Mouse (Mus musculus): ENCODE measurements around the gene Bcdin3d. TPM values are rescaled to one million over a fixed set of nuclear protein-coding genes. Genes with fewer than 3 reads are reported as not detected.

The Bcdin3d gene
- polyA plus RNA-seq, 1 experiment from 2014 or later = 15.0 TPM

DNA sequence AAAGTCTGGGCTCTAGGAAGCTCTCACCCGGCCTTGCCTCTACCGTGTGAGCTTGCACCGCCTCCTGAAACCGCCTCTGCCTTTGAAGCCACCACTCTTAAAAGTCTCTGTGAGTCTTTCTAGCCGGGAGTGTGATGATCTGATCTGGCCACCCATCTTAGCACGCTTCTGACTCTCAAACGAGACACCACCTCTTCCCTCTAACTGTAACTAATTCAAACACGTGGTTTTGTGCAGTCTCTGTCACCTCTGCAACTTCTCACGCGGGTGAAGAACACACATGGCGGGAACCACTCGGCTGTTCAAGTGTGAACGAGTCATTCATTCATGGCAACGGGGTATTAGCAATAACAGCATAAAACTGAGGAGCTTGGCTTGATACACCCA is 2.9 kb downstream of the Bcdin3d start:
- ATAC-seq (ENCODE audit: borderline replicate concordance, extremely low read depth, low FRiP score, low TSS enrichment) = no peak
- Histone ChIP-seq H3K9me3 (no peaks in the 10 kb centered on the region), H3K4me2 (no peak overlapping the region), H3K4me1 (peaks cover 11% of the 10 kb centered on the region), H3K36me3 (peaks cover 6% of the 10 kb centered on the region; the same call in 1 of the 2 replicates), H3K27me3 (no peaks in the 10 kb centered on the region), H3K4me3 (no peak overlapping the region), H3K9ac (no peak overlapping the region), H3K27ac (no peak overlapping the region)
- 70% methylated on average over 14 of the region's 14 CpGs for WGBS

DNA sequence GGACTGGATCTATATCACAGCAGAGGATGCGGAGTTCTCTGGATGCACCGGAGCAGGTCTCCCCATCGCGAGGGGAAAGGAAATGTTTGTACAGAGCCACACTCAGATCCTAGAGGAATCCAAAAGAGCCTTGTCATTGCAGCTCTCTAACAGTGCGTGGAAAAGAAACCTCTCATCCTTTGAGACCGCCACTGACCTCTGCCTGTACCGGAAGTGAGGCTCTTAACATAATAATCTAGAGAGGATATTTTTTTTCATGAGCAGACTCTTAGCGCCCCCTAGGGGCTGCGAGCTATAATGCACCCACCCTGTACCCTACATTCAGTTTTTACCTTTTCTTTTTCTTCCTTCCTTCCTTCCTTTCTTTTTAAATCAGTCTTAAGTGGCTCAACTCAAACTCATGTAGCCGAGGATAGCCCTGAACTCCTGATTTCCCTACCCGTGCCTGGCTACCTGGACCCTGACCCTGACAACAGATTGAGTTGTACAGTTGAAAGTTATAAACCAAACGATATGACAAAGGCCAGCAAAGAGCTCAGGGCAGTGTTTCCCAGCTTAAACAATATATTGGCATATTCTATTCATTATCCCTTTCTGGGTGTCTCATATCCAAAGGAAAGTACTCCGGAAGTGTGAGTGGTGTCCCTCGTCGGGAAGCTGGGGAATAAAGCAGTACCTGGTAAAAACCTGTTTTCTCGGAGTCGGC is 3.4 kb downstream of the Bcdin3d start:
- peak overlapping the region; percentile 28; the same call in 1 of the 2 replicates for H3K4me2 ChIP-seq
- no peaks in the 10 kb centered on the region for H3K27me3 ChIP-seq
- no peaks in the 10 kb centered on the region for H3K9me3 ChIP-seq
- no peak overlapping the region for H3K4me3 ChIP-seq
- WGBS = 56% methylated on average over 17 of the region's 17 CpGs
- H3K9ac ChIP-seq = no peak overlapping the region
- H3K36me3 ChIP-seq = peaks cover 6% of the 10 kb centered on the region; the same call in 1 of the 2 replicates
- ATAC-seq (ENCODE audit: borderline replicate concordance, extremely low read depth, low FRiP score, low TSS enrichment) = no peak
- peaks cover 11% of the 10 kb centered on the region for H3K4me1 ChIP-seq
- no peak overlapping the region for H3K27ac ChIP-seq

DNA sequence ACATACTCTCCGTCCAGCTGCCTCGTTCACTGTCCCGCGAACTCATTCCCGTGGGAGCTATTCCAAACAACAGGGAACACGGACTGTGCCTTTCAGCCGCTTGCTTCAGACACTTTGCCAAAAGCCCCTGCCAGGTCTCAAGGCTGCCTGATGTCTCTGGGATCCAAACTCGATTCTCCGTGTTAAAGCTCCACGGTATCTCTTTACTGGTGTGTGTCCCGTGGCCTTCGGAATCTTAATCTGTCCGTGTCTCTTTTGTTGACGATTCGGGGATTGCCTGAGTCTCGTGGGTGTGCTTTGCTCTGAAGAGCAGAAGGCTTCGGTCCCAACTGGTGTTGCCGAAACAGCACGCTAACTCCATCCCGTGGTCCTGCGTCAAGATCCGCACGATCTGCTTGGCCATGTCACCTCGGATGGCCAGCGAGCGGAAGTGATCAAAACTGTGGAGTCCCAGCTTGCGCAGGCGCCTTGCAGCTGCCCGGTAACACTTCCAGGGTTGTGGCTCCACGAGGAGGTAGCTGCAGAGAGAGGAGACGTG is 4.2 kb downstream of the Bcdin3d start:
- H3K9ac ChIP-seq = no peak overlapping the region

DNA sequence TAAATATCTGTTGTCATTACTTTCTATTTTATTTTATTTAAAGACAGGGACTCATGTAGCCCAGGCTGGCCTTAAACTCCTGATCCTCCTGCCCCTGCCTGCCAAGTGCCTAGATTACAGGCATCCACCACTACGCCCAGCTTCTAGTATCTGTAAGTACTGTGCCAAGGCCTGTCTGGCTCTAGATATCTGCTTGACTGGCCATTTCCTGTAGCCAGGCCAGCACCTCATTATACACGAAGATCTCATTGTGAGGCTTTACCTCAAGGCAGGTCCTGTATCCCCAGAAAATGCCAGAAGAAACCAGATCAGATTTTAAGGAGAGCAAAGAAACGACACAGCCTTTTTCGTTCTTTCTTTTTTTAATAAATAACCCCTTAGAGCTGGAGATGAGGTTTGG is 4.8 kb downstream of the Bcdin3d start:
- H3K27me3 ChIP-seq = no peaks in the 10 kb centered on the region
- no peak overlapping the region for H3K4me3 ChIP-seq
- peaks cover 6% of the 10 kb centered on the region; the same call in 1 of the 2 replicates for H3K36me3 ChIP-seq
- H3K4me2 ChIP-seq = no peak overlapping the region
- no peak overlapping the region for H3K27ac ChIP-seq
- no peak for ATAC-seq (ENCODE audit: borderline replicate concordance, extremely low read depth, low FRiP score, low TSS enrichment)
- no peak overlapping the region for H3K9ac ChIP-seq
- 80% methylated on average over 4 of the region's 4 CpGs for WGBS
- peaks cover 11% of the 10 kb centered on the region for H3K4me1 ChIP-seq
- no peaks in the 10 kb centered on the region for H3K9me3 ChIP-seq

More for the DNA sequence above, 4.2 kb downstream of the Bcdin3d start:
- Histone ChIP-seq H3K4me2 (no peak overlapping the region), H3K27me3 (no peaks in the 10 kb centered on the region), H3K4me3 (no peak overlapping the region), H3K36me3 (peaks cover 6% of the 10 kb centered on the region; the same call in 1 of the 2 replicates), H3K27ac (no peak overlapping the region), H3K4me1 (peaks cover 11% of the 10 kb centered on the region), H3K9me3 (no peaks in the 10 kb centered on the region)
- whole genome bisulfite sequencing = 80% methylated on average over 31 of the region's 31 CpGs
- ATAC-seq (ENCODE audit: borderline replicate concordance, extremely low read depth, low FRiP score, low TSS enrichment) = no peak

DNA sequence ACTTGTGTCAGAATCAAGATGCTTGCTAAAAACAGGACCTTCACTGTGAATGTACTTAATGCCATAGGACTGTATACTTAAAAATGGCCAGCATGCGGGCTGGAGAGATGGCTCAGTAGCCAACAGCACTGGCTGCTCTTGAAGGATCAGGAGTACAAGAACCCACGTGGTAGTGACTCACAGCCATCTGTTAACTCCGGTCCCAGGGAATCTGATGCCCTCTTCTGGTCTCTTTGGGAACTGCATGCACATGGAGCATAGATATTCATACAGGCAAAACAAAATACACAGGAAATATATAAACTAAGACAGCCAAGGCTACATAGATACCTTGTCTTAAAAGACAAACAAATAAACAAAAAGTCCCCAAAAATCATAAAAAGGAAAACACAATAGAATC is 5.5 kb downstream of the Bcdin3d start:
- Histone ChIP-seq H3K4me3 (no peak overlapping the region), H3K4me2 (no peak overlapping the region), H3K27me3 (no peaks in the 10 kb centered on the region), H3K4me1 (peaks cover 11% of the 10 kb centered on the region), H3K9me3 (no peaks in the 10 kb centered on the region), H3K9ac (no peak overlapping the region), H3K27ac (no peak overlapping the region), H3K36me3 (peaks cover 6% of the 10 kb centered on the region; the same call in 1 of the 2 replicates)
- WGBS = 34% methylated on average over 3 of the region's 3 CpGs
- ATAC-seq (ENCODE audit: borderline replicate concordance, extremely low read depth, low FRiP score, low TSS enrichment) = no peak

DNA sequence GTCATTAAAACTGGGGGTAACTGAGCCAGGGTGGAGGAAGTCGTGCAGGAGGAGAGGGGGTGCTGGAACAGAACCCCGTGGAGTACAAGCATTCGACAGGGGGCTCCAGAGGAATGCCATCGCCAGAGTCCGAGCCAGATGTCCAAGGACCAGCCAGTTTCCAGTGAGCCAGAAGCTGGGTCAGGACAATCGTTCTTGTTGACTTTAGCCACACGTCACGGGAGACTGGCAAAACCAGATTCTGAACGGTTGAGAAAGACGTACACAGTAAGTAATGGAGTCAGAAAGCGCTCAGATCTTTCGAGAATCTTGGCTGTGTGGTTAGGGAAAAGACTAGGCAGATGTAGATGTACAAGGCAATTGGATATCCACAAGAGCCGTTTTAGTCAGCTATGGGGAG is 11.3 kb downstream of the Bcdin3d start:
- Histone ChIP-seq H3K9me3 (no peaks in the 10 kb centered on the region), H3K4me3 (no peak overlapping the region), H3K4me2 (peak overlapping the region; percentile 12; the same call in 1 of the 2 replicates), H3K4me1 (peaks cover 16% of the 10 kb centered on the region; the same call in 1 of the 2 replicates), H3K36me3 (no peaks in the 10 kb centered on the region), H3K9ac (no peak overlapping the region), H3K27ac (peak overlapping the region; percentile 32), H3K27me3 (no peaks in the 10 kb centered on the region)
- no peak for ATAC-seq (ENCODE audit: borderline replicate concordance, extremely low read depth, low FRiP score, low TSS enrichment)
- WGBS = 42% methylated on average over 13 of the region's 13 CpGs

DNA sequence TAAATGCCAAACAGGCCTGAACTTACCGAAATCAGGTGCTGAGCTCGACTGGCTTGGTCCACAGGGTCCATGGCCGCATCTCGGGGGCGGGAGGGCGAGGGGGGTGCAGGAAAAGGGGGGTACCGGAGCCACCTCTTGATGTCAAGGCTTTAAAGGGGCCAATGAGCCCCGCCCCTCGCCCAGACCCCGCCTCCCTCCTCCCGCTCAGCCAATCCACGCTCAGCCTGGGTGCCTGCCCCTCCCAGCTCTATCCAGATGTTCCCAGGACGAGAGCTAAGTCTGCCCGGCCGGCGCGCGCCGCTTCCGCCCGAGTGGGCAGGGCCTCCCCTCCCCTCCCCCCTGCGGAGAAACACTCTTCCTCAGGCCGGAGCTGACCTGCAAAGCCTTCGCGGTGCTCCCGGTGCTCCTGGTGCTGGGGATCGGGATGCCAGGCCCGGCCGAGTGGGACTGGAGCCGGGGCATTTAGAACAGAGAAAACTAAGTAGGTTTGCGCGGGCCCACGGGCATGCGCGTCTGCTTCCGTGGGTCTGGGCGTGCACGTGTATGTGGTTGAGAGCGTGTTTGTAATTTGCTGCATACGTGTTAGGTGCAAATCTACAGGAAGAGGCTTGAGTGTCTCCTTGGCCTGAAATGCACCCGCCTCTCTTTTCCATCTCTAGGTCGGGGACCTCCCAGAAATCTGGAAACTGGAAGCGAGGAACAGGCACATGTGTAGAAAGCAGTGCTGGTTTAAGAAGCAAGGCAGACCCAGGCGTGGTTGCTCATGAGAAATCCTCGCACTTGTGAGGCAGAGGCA is 16.7 kb downstream of the Bcdin3d start, which contains the start of gene Nckap5l:
TSS of gene Nckap5l (minus strand) at position 143 of the 796 bp plus-strand sequence.
- no peaks in the 10 kb centered on the region for H3K27me3 ChIP-seq
- under 1% methylated on average over 45 of the region's 45 CpGs for WGBS

DNA sequence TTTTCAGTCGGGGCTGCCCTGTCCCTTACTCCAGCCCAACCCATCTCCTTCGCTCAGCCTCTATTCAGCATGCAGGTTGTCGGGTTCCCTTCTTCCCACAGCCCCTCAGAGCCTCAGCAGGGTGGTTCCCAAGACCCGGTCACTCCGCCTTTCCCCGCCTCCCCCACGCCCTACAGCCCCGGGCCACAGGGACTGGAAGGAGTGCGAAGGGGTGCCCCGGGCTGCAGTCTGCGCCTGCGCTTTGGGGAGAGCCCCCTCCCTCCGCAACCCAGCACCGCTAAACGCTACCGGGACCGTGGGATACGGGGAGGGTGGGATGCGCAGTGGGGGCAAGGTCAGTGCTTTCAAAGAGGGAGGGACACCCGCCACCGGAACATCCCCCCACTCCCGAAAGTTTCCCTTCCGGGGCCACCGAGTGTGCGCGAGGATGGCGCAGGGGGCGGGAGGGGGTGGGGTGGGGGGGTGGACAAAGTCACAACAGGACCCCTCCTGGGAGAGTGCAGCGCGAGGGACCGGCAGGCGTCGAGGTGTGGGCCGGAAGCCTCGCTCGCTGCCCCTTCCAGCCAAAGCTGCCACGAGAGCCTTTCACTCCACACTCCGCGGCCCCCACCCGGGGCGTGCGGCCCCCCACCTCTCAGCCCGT is 17.4 kb downstream of the Bcdin3d start:
- no peaks in the 10 kb centered on the region for H3K27me3 ChIP-seq
- no peaks in the 10 kb centered on the region for H3K9me3 ChIP-seq
- peaks cover 4% of the 10 kb centered on the region; the same call in 1 of the 2 replicates for H3K36me3 ChIP-seq
- peak overlapping the region; percentile 81 for H3K4me3 ChIP-seq
- WGBS = 0% methylated on average over 43 of the region's 43 CpGs
- peak; percentile 73 for ATAC-seq (ENCODE audit: borderline replicate concordance, extremely low read depth, low FRiP score, low TSS enrichment)
- H3K4me2 ChIP-seq = peak overlapping the region; percentile 81
- H3K27ac ChIP-seq = peak overlapping the region; percentile 89
- H3K9ac ChIP-seq = peak overlapping the region; percentile 61
- H3K4me1 ChIP-seq = peaks cover 46% of the 10 kb centered on the region

More for the DNA sequence above, 16.7 kb downstream of the Bcdin3d start, which contains the start of gene Nckap5l:
- Histone ChIP-seq H3K27ac (peak within 1 kb of the TSS; percentile 89), H3K4me3 (peak within 1 kb of the TSS; percentile 81), H3K4me2 (peak within 1 kb of the TSS; percentile 81), H3K36me3 (peaks cover 4% of the 10 kb centered on the region; the same call in 1 of the 2 replicates), H3K9me3 (no peaks in the 10 kb centered on the region), H3K4me1 (peaks cover 43% of the 10 kb centered on the region), H3K9ac (peak within 1 kb of the TSS; percentile 61)
- peak; percentile 94 for ATAC-seq (ENCODE audit: borderline replicate concordance, extremely low read depth, low FRiP score, low TSS enrichment)

DNA sequence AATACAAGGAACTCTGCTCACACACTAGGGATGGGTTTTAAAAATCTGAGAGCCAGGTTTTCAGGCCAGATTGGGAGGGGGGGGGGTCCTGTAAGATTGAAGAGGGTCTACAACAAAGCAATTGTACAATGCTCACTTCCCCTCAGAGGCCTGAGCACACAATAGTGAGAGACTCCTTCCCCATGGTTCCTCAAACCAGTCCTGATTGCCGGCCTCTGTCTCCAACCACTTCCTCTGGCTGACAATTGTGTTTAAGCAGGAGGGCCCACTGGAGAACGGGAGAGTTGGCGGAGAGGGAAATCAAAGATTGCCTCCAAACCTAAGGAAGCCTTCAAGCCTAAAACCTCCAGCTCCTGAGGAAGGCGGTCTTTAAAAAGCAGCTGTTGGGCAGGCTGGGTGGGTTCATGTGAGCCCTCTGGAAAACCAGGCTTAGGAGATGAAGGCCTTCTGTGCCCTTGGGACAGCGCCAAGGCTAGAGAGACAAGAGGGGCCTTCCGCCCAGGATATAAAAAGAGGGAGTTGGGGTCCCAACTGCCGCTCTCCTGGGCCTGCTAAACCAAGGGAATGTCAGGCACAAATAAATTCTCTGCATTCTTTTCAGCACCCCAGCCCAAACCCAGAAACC is 18.1 kb downstream of the Bcdin3d start:
- H3K4me2 ChIP-seq = peak overlapping the region; percentile 81
- peaks cover 53% of the 10 kb centered on the region for H3K4me1 ChIP-seq
- WGBS = 10% methylated on average over 7 of the region's 7 CpGs
- ATAC-seq (ENCODE audit: borderline replicate concordance, extremely low read depth, low FRiP score, low TSS enrichment) = no peak
- no peaks in the 10 kb centered on the region for H3K27me3 ChIP-seq
- H3K9ac ChIP-seq = peak overlapping the region; percentile 61
- H3K27ac ChIP-seq = peak overlapping the region; percentile 89
- peak overlapping the region; percentile 81 for H3K4me3 ChIP-seq
- peaks cover 4% of the 10 kb centered on the region; the same call in 1 of the 2 replicates for H3K36me3 ChIP-seq
- H3K9me3 ChIP-seq = no peaks in the 10 kb centered on the region

DNA sequence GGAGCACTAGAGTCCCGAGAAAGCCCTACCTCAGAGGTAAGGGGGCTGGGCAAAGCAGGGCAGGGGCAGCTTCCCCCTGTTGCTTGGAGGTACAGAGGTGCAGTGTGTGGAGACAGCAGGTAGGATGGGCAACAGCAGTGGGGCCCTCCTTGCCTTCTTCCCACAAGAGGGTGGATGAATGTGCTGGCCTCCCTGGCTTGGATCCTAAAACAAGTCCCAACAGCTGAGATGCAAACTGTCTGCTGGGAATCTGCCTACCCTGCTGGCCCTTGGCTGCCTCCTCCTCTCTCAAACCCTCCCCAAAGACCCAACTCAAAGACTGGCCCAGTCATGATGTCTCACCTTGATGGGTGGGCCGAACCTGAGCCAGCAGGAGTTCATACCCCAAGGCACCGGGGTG is 19.1 kb downstream of the Bcdin3d start:
- peak overlapping the region; percentile 81 for H3K4me2 ChIP-seq
- 83% methylated on average over 3 of the region's 3 CpGs for WGBS
- ATAC-seq (ENCODE audit: borderline replicate concordance, extremely low read depth, low FRiP score, low TSS enrichment) = no peak
- peaks cover 60% of the 10 kb centered on the region for H3K4me1 ChIP-seq
- H3K27ac ChIP-seq = no peak overlapping the region
- peaks cover 4% of the 10 kb centered on the region; the same call in 1 of the 2 replicates for H3K36me3 ChIP-seq
- no peaks in the 10 kb centered on the region for H3K9me3 ChIP-seq
- no peak overlapping the region for H3K4me3 ChIP-seq
- no peak overlapping the region for H3K9ac ChIP-seq
- H3K27me3 ChIP-seq = no peaks in the 10 kb centered on the region

Data from lung, embryonic 15.5 days (tissue).